Mouse (Mus musculus) CH12.LX (cell line): ENCODE measurements around the gene Hira.
"Not testable (repeated sequence)": the region's sequence is repeated elsewhere in the genome, so short reads cannot be mapped to it uniquely, and the experiment has no call there.

Experiments used
- CHD2 ChIP-seq: IDR thresholded peaks from 2 replicates; pipeline ENCODE4 v1.6.1; 2011; ENCODE audit warnings: low read length, improper control_type of control experiment
- CTCF ChIP-seq, 2 experiments: IDR thresholded peaks in 1 of 2; conservative IDR thresholded peaks in 1 of 2; 2 replicates each; pipeline ENCODE4 v1.5.1; 2011 to 2012; ENCODE audit warnings: low read depth in 2 of 2, low read length in 2 of 2, improper control_type of control experiment in 1 of 2, inconsistent platforms in 1 of 2, mild to moderate bottlenecking in 1 of 2, moderate library complexity in 1 of 2
- EP300 ChIP-seq: IDR thresholded peaks from 2 replicates; pipeline ENCODE4 v1.6.1; 2011; ENCODE audit warnings: low read length, improper control_type of control experiment
- ETS1 ChIP-seq: conservative IDR thresholded peaks from 2 replicates; pipeline ENCODE4 v1.6.1; 2012; ENCODE audit warnings: low read depth, mild to moderate bottlenecking, inconsistent platforms, low read length, improper control_type of control experiment, moderate library complexity
- HCFC1 ChIP-seq: IDR thresholded peaks from 2 replicates; pipeline ENCODE4 v1.6.1; 2012; ENCODE audit warnings: low read depth, mild to moderate bottlenecking, inconsistent platforms, low read length, improper control_type of control experiment
- MAZ ChIP-seq: IDR thresholded peaks from 2 replicates; pipeline ENCODE4 v1.6.1; 2012; ENCODE audit warnings: low read depth, mild to moderate bottlenecking, inconsistent platforms, low read length, improper control_type of control experiment, moderate library complexity
- MEF2A ChIP-seq: IDR thresholded peaks from 2 replicates; pipeline ENCODE4 v1.6.1; 2014; ENCODE audit warnings: low read depth, mild to moderate bottlenecking, inconsistent platforms, low read length, improper control_type of control experiment, borderline replicate concordance
- MXI1 ChIP-seq: IDR thresholded peaks from 2 replicates; pipeline ENCODE4 v1.6.1; 2011; ENCODE audit warnings: mild to moderate bottlenecking, low read depth, low read length, improper control_type of control experiment
- NRF1 ChIP-seq: IDR thresholded peaks from 2 replicates; pipeline ENCODE4 v1.6.1; 2014; ENCODE audit warnings: low read depth, mild to moderate bottlenecking, inconsistent platforms, low read length, improper control_type of control experiment, moderate library complexity
- POLR2A ChIP-seq: IDR thresholded peaks from 2 replicates; pipeline ENCODE4 v1.6.1; 2011; ENCODE audit warnings: low read depth, mild to moderate bottlenecking, improper control_type of control experiment, low read length
- RCOR1 ChIP-seq: conservative IDR thresholded peaks from 2 replicates; pipeline ENCODE4 v1.6.1; 2012; ENCODE audit warnings: low read depth, mild to moderate bottlenecking, inconsistent platforms, low read length, improper control_type of control experiment
- USF1 ChIP-seq: IDR thresholded peaks from 2 replicates; pipeline ENCODE4 v1.6.1; 2014; ENCODE audit warnings: low read depth, mild to moderate bottlenecking, inconsistent platforms, low read length, improper control_type of control experiment
- ZMIZ1 ChIP-seq: IDR thresholded peaks from 2 replicates; pipeline ENCODE4 v1.6.1; 2012; ENCODE audit warnings: low read depth, mild to moderate bottlenecking, inconsistent platforms, low read length, improper control_type of control experiment
- ZNF384 ChIP-seq: IDR thresholded peaks from 2 replicates; pipeline ENCODE4 v1.6.1; 2012; ENCODE audit warnings: low read depth, low read length, improper control_type of control experiment, inconsistent platforms

DNA sequence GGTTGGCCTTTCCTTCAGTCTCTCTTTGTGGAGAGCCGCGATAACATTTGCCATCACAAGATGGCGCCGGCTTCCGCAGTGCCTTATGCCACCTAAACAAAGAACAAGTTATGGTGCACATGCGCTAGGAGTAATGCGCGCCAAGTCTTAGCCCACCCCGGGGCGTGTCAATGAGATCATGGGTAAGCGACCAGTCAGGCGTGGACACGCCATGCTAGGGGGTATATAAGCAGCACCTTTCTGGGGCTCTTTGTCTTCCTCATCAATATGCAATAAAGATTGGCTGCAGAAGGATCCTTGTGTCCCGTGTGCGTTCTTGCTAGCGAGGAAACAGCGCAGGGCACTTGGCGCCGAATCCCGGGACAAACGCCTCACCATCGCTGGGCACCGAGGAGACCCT lies 98.8 kb downstream of the Hira start:
- not testable (repeated sequence) for TF ChIP-seq NRF1; ZNF384; CTCF (conservative IDR thresholded peaks at IDR 0.05 in 1 of 2, IDR thresholded peaks at IDR 0.05 in 1 of 2; ENCODE audit: low read depth in 2 of 2, low read length in 2 of 2); MXI1; POLR2A; HCFC1; ETS1; ZMIZ1; RCOR1; EP300; CHD2; MEF2A; USF1; MAZ
